Mouse (Mus musculus) CD4-positive, CD25-positive, alpha-beta regulatory T cell, adult 2 months (primary cell): ENCODE measurements around the gene Naa16.

Source experiments
- DNase-seq: peaks from one replicate; pipeline ENCODE4 v3.0.0-alpha.2; 2012; ENCODE audit warnings: low read depth, low spot score

Naa16 gene

DNA sequence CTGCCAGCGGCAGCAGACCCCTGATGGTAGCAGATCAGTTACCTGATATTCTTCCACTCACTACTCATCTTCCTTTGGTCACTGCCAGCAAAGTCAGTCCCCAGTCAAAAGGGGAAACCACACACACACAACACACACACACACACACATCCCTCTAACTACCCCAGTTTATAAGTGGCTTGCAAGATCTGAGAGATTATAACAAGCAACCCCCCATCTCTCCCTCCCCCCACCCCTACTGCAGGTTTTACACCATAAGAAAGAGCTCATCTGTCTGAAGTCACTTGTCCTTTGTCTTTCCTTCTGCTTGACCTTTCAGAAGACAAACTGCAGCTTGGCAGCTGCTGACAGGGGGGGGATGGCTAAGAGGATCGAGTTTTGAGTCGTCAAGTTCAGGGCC lies 115.1 kb downstream of the Naa16 start:
- no peak for DNase-seq
